Mouse (Mus musculus) C2C12 (cell line): ENCODE measurements around the gene Spint2.

ENCODE experiments used
- CEBPB ChIP-seq: IDR thresholded peaks from one replicate; pipeline ENCODE4 v1.6.1; 2011; ENCODE audit warnings: low read depth, mild to moderate bottlenecking, control low read depth, moderate library complexity
- CTCF ChIP-seq: IDR thresholded peaks from one replicate; pipeline ENCODE4 v1.5.1; 2011; ENCODE audit not compliant: control insufficient read depth, insufficient read depth, insufficient read length
- FOSL1 ChIP-seq: IDR thresholded peaks from one replicate; pipeline ENCODE4 v1.8.0; 2011; ENCODE audit warnings: mild to moderate bottlenecking, low read length; ENCODE audit not compliant: poor library complexity, insufficient read depth, severe bottlenecking
- MAX ChIP-seq: IDR thresholded peaks from one replicate; pipeline ENCODE4 v1.6.1; 2011; ENCODE audit warnings: mild to moderate bottlenecking, control low read depth
- USF1 ChIP-seq: IDR thresholded peaks from one replicate; pipeline ENCODE4 v1.6.1; 2011; ENCODE audit warnings: low read depth, mild to moderate bottlenecking, control low read depth, moderate library complexity

DNA sequence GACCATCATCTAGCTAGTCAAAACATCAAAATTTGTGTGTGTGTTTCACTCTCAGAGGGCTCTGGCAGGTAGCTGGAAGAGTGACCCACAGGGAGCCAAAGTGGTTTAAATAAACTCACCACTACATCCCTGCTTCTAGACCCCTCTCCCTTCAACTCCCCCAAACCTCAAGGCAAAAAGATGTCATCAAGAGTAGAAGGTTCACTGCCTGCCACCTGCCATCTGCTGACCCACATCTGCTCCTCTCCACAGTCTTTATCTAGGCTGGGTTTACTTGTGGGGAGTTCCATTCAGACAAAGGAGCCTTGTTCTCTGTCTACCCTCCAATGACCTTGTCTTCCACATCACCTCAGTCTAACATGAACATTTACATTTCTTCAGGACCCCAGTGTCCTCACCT, 2.5 kb downstream of the Spint2 start:
- TF ChIP-seq CTCF: no peak
- TF ChIP-seq MAX: no peak
- no peak for TF ChIP-seq CEBPB
- no peak for TF ChIP-seq USF1
- TF ChIP-seq FOSL1: no peak
